Mouse (Mus musculus): Measurements from ENCODE around the gene Gal3st2b. TPM values are rescaled to one million over a fixed set of nuclear protein-coding genes. Genes with fewer than 3 reads are reported as not detected.
"Not testable (repeated sequence)": the region's sequence is repeated elsewhere in the genome, so short reads cannot be mapped to it uniquely, and the experiment has no call there.

Gal3st2b gene
- polyA plus RNA-seq, 1 experiment from 2014 or later = not detected

DNA sequence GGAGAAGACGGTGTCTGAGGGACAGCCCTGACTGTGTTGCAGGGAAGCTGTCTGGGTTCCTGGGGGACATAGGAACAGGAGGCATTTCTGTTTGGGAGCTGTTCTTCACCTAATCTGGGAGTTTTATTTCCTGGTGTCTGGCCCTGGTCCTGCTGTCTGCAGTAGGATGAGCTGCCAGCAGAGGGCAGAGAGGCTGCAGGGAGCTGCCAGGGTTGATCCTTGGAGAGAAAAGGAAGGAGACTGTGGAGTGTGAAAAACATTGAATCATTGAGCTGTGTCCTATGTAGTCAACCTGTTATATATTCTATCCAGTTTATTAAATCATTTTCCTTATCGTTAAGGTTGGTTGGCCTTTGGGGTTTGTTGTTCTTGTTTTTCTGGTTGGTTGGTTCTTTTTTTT, 6.2 kb upstream of the Gal3st2b start:
- no CpG with 5 or more reads among the region's 2 CpGs for WGBS (ENCODE audit: insufficient replicate concordance)
- not testable (repeated sequence) for H3K27ac ChIP-seq (ENCODE audit: low read length); H3K4me2 ChIP-seq (ENCODE audit: low read depth, low read length); ATAC-seq (ENCODE audit: low read depth); H3K9ac ChIP-seq (ENCODE audit: low read depth, low read length); H3K36me3 ChIP-seq (ENCODE audit: control insufficient read depth, insufficient read depth); H3K4me3 ChIP-seq (ENCODE audit: low read depth, low read length); H3K9me3 ChIP-seq (replicated peaks; ENCODE audit: control insufficient read depth, low read length); H3K4me1 ChIP-seq (ENCODE audit: control insufficient read depth, low read depth, low read length); H3K27me3 ChIP-seq (ENCODE audit: control insufficient read depth, insufficient read depth, low read depth, low read length)

DNA sequence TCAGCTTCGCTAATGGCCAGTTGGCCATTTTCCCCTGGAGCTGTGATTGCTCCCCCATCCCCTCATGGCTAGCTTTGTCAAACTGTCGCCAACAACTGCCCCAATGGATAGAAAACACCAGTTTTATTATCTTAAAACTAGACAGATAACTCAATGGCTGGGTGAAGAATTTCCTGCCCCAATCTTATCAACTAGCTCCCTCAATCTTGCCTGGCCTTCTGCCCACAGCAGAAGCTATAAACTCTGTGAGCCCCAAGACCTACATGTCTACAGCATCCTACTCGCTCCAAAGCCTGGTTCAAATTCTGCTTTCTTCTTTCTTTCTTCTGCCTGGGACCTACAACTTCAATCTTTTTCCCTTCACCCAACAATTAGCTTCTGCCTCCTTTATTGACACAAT, 951 bp upstream of the Gal3st2b start:
- not testable (repeated sequence) for H3K4me2 ChIP-seq (ENCODE audit: low read depth, low read length); H3K36me3 ChIP-seq (ENCODE audit: control insufficient read depth, insufficient read depth); H3K27me3 ChIP-seq (ENCODE audit: control insufficient read depth, insufficient read depth, low read depth, low read length); H3K9me3 ChIP-seq (replicated peaks; ENCODE audit: control insufficient read depth, low read length); H3K9ac ChIP-seq (ENCODE audit: low read depth, low read length); H3K4me3 ChIP-seq (ENCODE audit: low read depth, low read length); H3K4me1 ChIP-seq (ENCODE audit: control insufficient read depth, low read depth, low read length); ATAC-seq (ENCODE audit: low read depth); H3K27ac ChIP-seq (ENCODE audit: low read length)
- 61% methylated on average over 3 of the region's 3 CpGs for WGBS (ENCODE audit: insufficient replicate concordance)

DNA sequence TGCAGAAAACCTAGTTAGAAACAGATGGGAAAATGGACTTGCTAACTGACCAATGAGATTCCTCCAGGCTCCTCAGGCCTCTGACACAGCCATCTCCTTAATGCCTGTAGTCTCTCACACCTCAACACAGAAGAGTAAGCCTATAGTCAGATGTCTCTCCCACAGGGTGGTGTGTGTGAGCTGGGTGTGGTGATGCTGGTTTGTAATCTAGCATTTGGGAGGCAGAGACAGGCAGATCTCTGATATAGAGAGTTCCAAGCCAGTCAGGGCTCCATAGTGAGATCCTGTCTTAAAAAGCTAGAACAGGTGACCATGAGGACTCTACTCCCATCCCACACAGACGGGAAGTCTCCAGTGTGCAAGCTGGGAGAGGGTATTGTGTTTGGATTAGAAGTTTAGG, 664 bp downstream of the Gal3st2b start:
- not testable (repeated sequence) for ATAC-seq (ENCODE audit: low read depth)

DNA sequence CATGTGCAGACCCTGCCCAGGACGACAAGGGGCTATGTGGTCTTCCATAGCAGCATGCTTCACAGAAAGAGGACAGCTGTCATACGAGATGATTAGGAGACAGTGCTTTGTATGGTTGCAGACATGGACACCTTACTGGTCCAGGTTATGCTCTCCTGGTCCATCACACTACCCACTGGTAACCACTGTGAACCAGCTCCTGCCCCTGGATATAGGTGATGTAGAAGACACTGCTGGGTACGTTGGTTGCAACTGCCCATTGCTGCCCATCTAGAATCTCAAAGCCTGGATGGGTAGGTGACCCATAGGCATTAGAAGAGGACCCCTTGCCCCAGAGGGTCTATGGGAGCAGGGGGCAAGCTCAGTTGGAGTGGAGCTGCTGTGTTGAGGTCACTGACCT, 1.2 kb downstream of the Gal3st2b start:
- not testable (repeated sequence) for H3K4me3 ChIP-seq (ENCODE audit: low read depth, low read length); H3K4me2 ChIP-seq (ENCODE audit: low read depth, low read length); H3K27me3 ChIP-seq (ENCODE audit: control insufficient read depth, insufficient read depth, low read depth, low read length); H3K9ac ChIP-seq (ENCODE audit: low read depth, low read length); H3K4me1 ChIP-seq (ENCODE audit: control insufficient read depth, low read depth, low read length); H3K36me3 ChIP-seq (ENCODE audit: control insufficient read depth, insufficient read depth); H3K27ac ChIP-seq (ENCODE audit: low read length); H3K9me3 ChIP-seq (replicated peaks; ENCODE audit: control insufficient read depth, low read length); ATAC-seq (ENCODE audit: low read depth)
- WGBS (ENCODE audit: insufficient replicate concordance) = 43% methylated on average over 3 of the region's 3 CpGs

More for the DNA sequence above, 664 bp downstream of the Gal3st2b start:
- H3K9me3 ChIP-seq (replicated peaks; ENCODE audit: control insufficient read depth, low read length); H3K4me3 ChIP-seq (ENCODE audit: low read depth, low read length); H3K9ac ChIP-seq (ENCODE audit: low read depth, low read length); H3K27ac ChIP-seq (ENCODE audit: low read length); H3K36me3 ChIP-seq (ENCODE audit: control insufficient read depth, insufficient read depth); H3K4me1 ChIP-seq (ENCODE audit: control insufficient read depth, low read depth, low read length); H3K4me2 ChIP-seq (ENCODE audit: low read depth, low read length); H3K27me3 ChIP-seq (ENCODE audit: control insufficient read depth, insufficient read depth, low read depth, low read length): not testable (repeated sequence)
- 50% methylated on average over 1 of the region's 1 CpGs for WGBS (ENCODE audit: insufficient replicate concordance)

DNA sequence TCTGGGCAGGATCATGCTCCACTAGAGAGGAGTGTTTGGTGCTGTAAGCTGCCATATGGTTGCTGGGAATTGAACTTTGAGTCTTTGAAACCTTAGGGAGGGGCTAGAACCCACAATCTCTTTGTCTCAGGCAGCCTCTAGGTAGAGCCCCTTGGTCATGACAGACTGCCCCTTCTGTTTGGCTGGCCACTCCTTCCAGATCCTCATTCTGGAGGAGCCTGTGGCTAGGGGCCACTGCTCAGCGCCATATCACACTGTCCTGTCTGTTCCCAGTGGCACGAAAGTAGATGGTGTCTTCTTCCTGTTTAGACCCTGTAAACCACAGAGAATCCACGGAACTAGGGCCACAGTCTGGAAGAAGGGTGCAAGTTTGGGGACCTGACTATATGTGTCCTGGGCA, 4.5 kb downstream of the Gal3st2b start:
- H3K4me2 ChIP-seq (ENCODE audit: low read depth, low read length); H3K4me1 ChIP-seq (ENCODE audit: control insufficient read depth, low read depth, low read length); H3K36me3 ChIP-seq (ENCODE audit: control insufficient read depth, insufficient read depth); ATAC-seq (ENCODE audit: low read depth); H3K9me3 ChIP-seq (replicated peaks; ENCODE audit: control insufficient read depth, low read length); H3K27ac ChIP-seq (ENCODE audit: low read length); H3K9ac ChIP-seq (ENCODE audit: low read depth, low read length); H3K27me3 ChIP-seq (ENCODE audit: control insufficient read depth, insufficient read depth, low read depth, low read length); H3K4me3 ChIP-seq (ENCODE audit: low read depth, low read length): not testable (repeated sequence)
- 21% methylated on average over 3 of the region's 3 CpGs for WGBS (ENCODE audit: insufficient replicate concordance)

DNA sequence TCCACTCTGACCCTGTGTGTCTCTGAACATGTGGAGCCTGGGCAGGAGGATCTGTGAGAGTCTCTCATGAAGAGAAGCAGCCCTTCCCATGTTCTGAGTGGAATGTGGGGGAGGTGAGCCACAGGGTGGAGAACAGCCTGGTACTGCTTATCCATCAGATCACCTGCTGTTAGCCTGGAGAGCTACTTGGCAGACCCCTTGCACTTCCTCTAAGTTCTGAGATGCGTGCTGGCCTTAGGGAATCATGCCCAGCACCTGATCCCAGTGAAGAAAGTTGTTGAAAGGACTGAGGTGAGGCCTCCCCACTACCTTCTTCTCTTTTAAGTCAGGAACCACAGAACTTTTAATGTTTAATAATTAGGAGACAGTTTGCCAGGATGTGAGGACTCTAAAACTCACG, 5.0 kb downstream of the Gal3st2b start:
- H3K4me2 ChIP-seq (ENCODE audit: low read depth, low read length); H3K9me3 ChIP-seq (replicated peaks; ENCODE audit: control insufficient read depth, low read length); H3K27ac ChIP-seq (ENCODE audit: low read length); H3K36me3 ChIP-seq (ENCODE audit: control insufficient read depth, insufficient read depth); H3K4me3 ChIP-seq (ENCODE audit: low read depth, low read length); ATAC-seq (ENCODE audit: low read depth); H3K27me3 ChIP-seq (ENCODE audit: control insufficient read depth, insufficient read depth, low read depth, low read length); H3K4me1 ChIP-seq (ENCODE audit: control insufficient read depth, low read depth, low read length); H3K9ac ChIP-seq (ENCODE audit: low read depth, low read length): not testable (repeated sequence)
- 13% methylated on average over 2 of the region's 2 CpGs for WGBS (ENCODE audit: insufficient replicate concordance)

DNA sequence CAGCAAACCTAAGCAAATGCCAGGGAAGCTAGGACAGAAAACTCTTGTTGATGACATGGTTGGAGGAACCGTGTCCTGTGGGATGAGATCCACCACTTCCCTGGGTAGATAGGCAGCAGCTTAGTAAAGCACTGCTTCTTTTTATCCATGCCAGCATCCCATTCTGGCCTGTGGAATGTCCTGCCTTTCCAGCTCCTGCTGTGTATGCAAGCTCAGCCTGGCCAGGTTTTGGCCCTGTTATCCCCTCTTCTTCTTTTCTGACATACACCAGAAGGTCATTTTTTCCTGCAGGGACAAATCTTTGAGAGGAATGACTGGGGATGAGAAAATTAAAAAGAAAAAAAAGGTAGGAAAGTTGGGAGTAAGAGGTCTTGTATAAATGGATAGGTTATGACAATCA, 17.3 kb downstream of the Gal3st2b start:
- H3K9me3 ChIP-seq (replicated peaks; ENCODE audit: control insufficient read depth, low read length); ATAC-seq (ENCODE audit: low read depth); H3K27me3 ChIP-seq (ENCODE audit: control insufficient read depth, insufficient read depth, low read depth, low read length); H3K4me3 ChIP-seq (ENCODE audit: low read depth, low read length); H3K36me3 ChIP-seq (ENCODE audit: control insufficient read depth, insufficient read depth); H3K9ac ChIP-seq (ENCODE audit: low read depth, low read length); H3K4me1 ChIP-seq (ENCODE audit: control insufficient read depth, low read depth, low read length); H3K27ac ChIP-seq (ENCODE audit: low read length); H3K4me2 ChIP-seq (ENCODE audit: low read depth, low read length): not testable (repeated sequence)
- WGBS (ENCODE audit: insufficient replicate concordance) = 55% methylated on average over 1 of the region's 1 CpGs

DNA sequence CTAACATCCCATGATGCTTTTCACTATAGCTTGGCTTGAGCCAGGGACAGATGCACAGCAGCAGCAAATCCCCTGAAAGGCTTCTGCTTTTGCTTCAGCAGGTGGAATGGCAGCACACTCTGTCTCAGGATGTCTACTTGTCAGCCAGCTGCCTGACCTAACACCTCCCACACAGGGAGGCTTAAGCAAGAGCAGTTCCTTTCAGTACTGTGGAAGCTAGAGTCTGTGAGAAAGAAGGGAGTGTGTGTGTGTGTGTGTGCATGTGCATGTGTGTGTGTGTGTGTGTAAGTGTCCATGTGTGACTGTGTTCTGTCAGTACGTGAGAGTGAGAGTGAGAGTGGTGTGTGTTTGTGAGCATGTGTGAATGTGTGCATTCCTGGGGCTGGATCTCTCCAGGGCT, 19.7 kb downstream of the Gal3st2b start:
- not testable (repeated sequence) for H3K27me3 ChIP-seq (ENCODE audit: control insufficient read depth, insufficient read depth, low read depth, low read length); H3K9me3 ChIP-seq (replicated peaks; ENCODE audit: control insufficient read depth, low read length); H3K9ac ChIP-seq (ENCODE audit: low read depth, low read length); H3K27ac ChIP-seq (ENCODE audit: low read length); H3K4me1 ChIP-seq (ENCODE audit: control insufficient read depth, low read depth, low read length); H3K36me3 ChIP-seq (ENCODE audit: control insufficient read depth, insufficient read depth); H3K4me3 ChIP-seq (ENCODE audit: low read depth, low read length); ATAC-seq (ENCODE audit: low read depth); H3K4me2 ChIP-seq (ENCODE audit: low read depth, low read length)
- WGBS (ENCODE audit: insufficient replicate concordance) = 50% methylated on average over 1 of the region's 1 CpGs

DNA sequence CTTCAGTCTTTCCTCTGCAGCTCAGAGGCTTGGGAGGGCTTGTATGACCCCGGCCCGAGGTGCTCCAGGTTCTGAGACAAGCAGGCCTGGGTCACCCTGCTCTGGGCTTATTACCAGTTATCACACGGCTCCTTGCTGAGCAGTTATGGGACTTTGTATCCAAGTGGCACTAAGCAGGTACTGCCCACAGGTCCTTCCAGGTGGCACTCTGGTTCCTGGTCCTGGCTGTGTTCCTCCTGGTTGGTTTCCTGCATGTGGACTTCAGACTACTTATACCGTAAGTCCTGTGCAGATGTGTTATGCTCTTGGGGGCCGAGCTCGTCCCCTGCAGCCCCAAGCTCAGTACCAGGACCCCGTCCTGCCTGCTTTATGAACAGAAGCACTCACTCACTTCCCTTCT, 20.3 kb downstream of the Gal3st2b start:
- not testable (repeated sequence) for H3K4me1 ChIP-seq (ENCODE audit: control insufficient read depth, low read depth, low read length); H3K4me2 ChIP-seq (ENCODE audit: low read depth, low read length); H3K4me3 ChIP-seq (ENCODE audit: low read depth, low read length); H3K36me3 ChIP-seq (ENCODE audit: control insufficient read depth, insufficient read depth); ATAC-seq (ENCODE audit: low read depth); H3K27ac ChIP-seq (ENCODE audit: low read length); H3K9me3 ChIP-seq (replicated peaks; ENCODE audit: control insufficient read depth, low read length); H3K27me3 ChIP-seq (ENCODE audit: control insufficient read depth, insufficient read depth, low read depth, low read length); H3K9ac ChIP-seq (ENCODE audit: low read depth, low read length)
- 62% methylated on average over 7 of the region's 7 CpGs for WGBS (ENCODE audit: insufficient replicate concordance)

DNA sequence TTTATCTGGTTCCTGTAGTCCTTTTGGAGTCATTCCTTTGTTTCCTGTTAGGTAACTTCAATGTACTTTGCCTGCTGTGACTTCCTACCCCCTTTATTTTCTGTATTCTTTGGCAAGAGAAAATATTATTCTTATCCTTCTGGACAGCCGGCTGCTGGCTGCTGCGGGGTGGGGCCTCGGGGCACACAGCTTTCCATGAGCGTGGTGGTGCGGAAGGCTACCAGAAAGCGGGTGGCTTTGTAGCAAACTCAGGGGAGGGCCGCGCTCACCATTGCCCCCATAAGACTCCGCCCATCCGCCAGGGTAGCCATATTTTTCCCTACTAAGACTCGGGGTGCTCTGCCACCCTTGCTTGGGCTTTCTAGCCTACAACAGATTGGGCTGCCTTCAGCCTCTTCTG, 31.0 kb downstream of the Gal3st2b start:
- H3K4me2 ChIP-seq (ENCODE audit: low read depth, low read length); H3K27ac ChIP-seq (ENCODE audit: low read length); H3K36me3 ChIP-seq (ENCODE audit: control insufficient read depth, insufficient read depth); H3K27me3 ChIP-seq (ENCODE audit: control insufficient read depth, insufficient read depth, low read depth, low read length); H3K4me3 ChIP-seq (ENCODE audit: low read depth, low read length); H3K9me3 ChIP-seq (replicated peaks; ENCODE audit: control insufficient read depth, low read length); H3K4me1 ChIP-seq (ENCODE audit: control insufficient read depth, low read depth, low read length); H3K9ac ChIP-seq (ENCODE audit: low read depth, low read length); ATAC-seq (ENCODE audit: low read depth): not testable (repeated sequence)
- no CpG with 5 or more reads among the region's 11 CpGs for WGBS (ENCODE audit: insufficient replicate concordance)
